Mouse (Mus musculus) hindlimb bud, embryonic 11.5 days (tissue): ENCODE results near the gene Filip1l.

Experiments
- DNase-seq: peaks from one replicate; pipeline ENCODE4 v3.0.0-alpha.2; 2012; ENCODE audit warnings: low read depth, low spot score; ENCODE audit errors: extremely low spot score

The Filip1l gene

DNA sequence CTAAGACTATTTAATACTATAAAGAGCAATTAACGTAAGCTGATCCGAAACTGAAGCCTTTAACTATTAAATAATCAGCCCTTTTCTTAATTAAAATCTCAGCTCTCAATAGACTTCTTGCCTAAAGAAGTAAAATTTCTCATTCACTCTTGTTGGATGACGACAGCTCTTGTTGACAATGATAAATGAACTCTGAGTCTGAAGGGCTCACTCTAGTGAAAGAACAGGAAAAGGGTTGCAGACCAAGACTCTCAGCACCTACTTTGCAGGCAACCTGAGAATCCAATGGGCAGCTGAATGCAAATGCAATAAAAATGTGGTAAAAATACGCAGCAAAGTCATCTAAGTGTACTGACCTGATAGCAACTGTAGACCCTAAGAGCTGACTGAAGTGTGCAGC, 172.6 kb downstream of the Filip1l start:
- no peak for DNase-seq

- no peak for DNase-seq
Observed at GRCm38 (mm10) chr16:57526893-57527292, 174.0 kb downstream of the Filip1l start.

- no peak for DNase-seq
Observed at GRCm38 (mm10) chr16:57528457-57528856, 175.6 kb downstream of the Filip1l start.

DNA sequence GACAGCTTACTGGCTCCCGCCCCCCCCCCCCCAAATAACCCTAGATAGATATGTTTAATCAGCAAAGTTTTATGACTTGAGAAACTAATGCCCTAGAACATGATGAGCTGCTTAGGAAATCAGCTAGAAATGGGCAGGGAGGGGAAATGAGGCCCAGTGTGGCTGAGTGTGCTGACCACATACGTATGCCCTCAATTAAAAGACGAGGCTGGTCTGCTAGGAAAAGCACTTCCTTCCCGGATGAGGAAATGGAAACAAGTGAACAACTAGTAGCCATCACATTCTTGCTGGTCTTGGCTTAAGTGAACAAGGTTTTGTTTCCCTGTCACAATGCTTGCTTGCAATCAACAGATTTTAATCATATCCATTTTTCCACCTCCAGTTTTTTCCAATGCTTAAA, 177.7 kb downstream of the Filip1l start:
- DNase-seq = no peak

DNA sequence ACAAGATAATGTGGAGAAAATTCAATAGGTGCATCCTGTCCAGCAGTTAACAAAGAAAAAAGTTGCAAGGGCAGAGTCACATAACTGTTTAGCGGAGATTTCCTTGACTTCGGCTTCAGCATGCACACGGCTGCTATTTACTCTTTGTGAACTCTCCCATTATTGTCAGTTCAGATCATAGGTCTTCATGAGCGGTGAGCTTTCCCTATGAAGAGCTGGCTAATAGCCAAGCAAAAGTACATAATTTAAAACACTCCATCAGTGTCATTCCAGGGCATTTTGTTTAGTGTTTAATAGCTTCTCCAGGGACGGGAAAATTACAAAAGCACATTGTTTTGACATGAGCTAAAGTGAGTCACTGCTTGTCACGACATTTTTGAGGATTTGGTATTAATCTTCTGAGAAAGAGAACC, 179.2 kb downstream of the Filip1l start:
- peak; percentile 26 for DNase-seq

DNA sequence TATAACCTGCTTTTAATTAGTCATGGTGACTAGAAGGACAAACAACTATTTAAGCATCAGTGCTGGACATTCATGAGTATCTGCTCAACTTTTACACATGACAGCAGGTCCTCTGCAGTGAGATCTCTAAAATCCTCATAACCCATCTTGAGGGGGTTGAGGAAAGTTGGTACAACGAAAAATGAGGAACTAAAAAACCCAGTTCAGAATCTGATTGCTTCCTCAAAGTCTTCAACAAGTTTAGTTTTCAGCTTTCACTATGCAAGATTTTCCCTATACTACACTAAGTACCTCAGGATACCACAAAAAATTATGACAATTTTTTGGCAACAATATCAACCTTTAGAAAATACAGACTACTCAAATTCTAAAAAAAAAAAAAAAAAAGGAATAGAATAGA, 181.5 kb downstream of the Filip1l start:
- no peak for DNase-seq

GRCm38 (mm10) chr16:57534811-57535210, 181.9 kb downstream of the Filip1l start:
- no peak for DNase-seq

DNA sequence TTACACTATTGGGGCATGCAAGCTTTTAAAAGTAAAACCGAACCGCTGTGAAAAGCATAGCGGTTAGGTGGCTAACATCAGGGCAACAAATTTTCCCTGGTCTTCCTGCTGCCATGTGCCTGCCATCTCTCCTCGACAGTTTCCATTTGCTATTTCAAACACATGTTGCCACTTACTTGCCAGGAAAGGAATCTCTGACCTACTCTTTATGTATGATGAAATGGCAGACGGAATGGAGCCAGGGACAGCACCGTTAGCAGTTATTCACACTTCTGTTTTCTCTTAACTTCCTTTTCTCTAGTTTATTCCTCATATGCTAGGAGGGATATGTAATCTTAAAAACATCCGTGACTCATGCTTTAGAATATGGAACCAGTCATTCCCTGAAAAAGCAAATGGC, 183.6 kb downstream of the Filip1l start:
- no peak for DNase-seq

GRCm38 (mm10) chr16:57543243-57543642, 190.3 kb downstream of the Filip1l start:
- DNase-seq = no peak

DNA sequence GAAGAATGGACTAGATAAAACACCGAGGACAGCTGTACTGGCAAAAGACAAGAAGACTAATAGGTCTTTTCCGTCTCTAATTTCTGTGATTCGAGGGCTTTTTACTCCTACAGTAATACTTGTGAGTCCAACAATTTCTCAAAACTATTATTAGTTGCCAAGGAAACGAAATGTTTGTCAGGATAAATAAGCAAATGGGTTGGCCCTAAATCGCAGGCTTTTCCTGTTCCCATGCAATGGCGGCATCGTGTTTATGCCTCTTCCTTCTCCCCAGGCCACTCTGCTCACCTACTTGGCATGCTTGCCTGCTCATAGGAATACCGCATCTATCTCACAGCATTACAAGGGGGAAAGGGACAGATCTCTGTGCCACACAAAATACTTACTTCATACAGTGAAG, 191.5 kb downstream of the Filip1l start:
- no peak for DNase-seq

GRCm38 (mm10) chr16:57546355-57546754, 193.5 kb downstream of the Filip1l start:
- no peak for DNase-seq

DNA sequence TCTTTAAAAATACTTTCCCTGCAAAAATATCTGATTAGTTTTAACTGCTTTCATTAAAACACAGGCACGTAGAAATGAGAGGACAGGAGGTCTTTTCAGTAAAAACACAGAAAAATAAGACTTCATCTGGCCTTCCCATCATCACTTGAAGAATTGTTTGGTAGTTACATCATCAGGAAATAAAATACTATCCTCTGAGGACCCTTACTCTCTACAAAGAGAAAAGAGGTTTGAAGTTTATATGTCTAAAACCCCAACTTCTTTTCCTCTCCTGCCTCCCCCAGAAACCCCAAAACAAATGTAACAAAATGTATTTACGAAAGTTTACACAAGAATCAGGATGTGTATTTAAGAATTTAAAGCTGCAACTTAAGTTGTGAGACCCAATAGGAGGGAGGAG, 195.7 kb downstream of the Filip1l start:
- DNase-seq = no peak

DNA sequence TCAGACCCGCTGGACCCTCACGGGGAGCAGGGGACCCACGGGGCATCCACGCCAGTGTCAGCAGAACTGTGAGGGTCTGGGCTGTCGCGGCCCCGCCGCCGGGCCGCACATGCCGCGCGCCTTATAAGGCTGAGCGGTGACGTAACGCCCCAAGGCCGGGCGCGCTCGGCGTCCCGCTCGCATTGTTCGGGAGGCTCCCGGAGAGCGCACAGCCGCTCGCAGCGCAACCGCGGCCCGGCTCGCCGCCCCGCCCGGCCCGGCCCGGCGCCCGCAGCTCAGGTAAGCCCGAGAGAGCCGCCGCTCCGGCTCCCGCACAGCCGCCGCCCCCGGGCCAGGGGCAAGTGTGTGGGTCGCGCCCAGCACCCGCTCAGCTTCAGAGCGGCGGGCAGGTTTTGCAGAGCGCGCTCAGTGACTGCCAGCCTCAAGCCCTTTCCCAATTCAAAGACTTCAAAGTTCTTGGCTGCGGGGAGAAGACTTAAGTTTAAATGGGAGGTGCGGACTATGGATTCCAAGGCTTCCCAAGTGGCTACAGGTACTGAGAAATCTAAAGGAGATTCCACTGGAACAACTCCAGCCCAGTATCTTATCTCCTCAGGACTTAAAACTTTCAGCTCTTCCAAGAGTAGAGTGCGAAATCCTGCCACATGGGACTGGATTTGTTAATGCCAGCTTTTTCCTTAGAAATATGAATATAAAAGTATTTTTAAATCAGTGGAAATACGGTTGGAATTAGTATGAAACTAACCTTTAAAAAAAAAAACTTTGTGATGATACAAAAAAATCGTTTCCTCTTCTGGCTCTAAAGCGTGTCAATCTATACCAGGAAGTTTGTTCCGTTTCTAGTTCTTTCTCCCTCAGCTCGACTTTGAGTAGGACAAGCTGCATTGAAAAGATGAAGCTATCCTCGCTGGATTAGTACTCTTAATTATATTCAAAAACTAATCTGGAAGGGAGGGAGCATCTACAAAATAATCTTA, 196.5 kb downstream of the Filip1l start:
- peak; percentile 14 for DNase-seq

DNA sequence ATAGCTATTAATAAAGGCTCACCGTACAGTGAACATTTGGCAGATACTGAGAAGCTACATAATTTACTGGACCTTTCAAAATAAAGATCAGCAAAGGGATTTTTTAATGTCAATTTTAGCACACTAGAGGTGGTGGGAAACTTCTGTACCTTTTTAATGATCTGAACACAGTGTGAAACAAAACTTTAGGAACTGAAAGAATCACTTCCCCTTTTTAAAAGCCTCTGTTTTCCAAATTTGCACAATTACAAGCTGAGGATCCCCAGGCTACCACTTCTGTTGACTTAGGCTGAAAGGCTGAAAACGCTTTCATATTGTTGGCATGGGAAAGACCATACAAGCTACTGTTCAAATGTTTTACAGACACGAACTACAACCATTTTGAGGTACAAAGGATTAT, 197.2 kb downstream of the Filip1l start:
- DNase-seq = no peak

DNA sequence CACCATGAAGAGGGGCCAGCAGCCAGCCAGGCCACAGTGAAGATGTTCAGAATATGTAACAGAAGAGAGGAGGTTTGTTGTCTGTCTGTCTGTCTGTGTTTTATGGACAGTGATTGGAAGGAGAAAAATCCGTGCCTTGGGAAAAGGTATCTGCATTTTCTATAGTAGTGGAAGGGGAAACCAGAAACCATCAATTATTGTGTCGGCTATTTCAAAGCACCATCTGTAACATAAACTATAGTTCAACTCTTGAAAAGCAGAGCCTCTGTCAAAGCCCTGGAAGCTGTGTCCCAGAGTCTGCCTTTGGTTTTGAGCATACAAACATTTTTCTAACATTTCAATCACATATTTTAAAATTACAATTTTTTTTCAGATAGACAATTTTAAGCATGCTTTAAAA, 197.9 kb downstream of the Filip1l start:
- no peak for DNase-seq

DNA sequence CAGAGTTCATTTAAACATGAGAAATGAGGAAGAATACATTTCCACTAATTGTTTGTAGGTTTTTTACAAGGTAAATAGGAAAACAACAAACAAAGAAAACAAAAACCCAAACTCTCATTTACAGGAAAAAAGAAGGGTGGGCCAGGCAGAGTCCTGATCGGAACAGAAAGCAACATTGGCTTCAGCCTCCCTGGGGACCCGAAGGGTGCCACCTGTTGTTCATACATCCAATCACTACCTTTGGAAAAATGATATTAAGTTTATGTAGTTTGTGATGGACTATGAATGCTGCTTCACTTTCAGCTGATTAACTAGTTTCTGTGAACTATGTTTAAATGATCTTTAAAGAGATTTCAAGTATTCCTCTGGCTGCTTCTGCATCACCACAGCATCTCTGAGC, 198.7 kb downstream of the Filip1l start:
- DNase-seq = no peak

GRCm38 (mm10) chr16:57552709-57553108, 199.8 kb downstream of the Filip1l start:
- DNase-seq = no peak

DNA sequence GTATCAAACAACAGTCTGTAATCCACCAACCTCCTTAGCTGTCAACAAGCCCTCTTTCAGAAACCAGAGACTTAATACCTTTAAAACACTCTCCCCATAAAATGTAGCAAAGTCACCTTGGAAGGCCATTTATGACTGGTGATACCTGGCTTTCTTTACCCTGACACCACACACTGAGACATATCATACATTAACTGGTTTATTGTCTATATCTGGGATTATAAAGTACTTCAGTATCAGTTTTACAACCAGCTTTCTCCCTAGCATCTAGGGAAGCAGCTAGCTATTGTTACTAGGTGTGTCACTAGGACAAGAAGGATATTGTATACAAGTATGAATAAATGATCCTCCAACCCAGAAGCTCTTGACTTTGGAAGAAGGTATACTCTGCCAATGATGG, 200.3 kb downstream of the Filip1l start:
- no peak for DNase-seq

GRCm38 (mm10) chr16:57554886-57555400, 202.1 kb downstream of the Filip1l start:
- no peak for DNase-seq

DNA sequence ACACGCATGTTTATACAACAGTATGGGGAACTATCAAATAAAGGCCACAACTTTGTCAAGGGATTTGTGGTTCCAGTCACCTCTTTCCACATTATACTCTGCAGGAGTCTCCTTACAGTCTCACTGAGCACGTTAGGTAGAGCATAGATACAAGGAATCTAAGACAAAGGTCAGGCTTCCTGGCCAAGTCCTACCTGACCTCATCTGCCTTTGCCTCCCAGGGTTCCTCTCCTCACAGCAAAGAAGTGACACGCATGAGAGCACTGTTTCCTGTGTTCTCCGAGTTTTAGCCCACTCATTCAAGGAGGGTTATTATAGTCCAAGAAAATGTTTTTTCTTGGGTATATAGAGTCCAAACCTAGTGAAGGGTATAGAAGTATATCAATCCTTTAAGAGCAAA, 202.8 kb downstream of the Filip1l start:
- no peak for DNase-seq

DNA sequence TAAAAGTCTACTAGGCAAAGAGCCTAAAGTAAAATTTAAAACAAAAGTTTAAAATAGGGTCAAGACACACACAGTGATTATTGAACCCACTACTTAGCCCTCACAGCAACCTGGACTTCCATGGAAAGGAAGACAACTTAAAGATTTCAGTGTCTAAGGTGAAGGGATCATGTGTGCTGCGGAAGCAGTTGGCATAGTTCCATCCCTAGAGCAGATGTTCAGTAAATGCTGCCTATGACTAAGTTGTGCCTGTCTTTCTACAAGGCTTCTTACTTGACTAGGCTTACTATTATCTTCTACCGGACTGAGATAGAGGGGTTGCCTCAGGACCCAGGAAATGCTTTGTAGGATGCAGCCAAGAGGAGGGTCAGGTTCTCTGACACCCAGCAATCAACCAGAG, 203.4 kb downstream of the Filip1l start:
- no peak for DNase-seq

DNA sequence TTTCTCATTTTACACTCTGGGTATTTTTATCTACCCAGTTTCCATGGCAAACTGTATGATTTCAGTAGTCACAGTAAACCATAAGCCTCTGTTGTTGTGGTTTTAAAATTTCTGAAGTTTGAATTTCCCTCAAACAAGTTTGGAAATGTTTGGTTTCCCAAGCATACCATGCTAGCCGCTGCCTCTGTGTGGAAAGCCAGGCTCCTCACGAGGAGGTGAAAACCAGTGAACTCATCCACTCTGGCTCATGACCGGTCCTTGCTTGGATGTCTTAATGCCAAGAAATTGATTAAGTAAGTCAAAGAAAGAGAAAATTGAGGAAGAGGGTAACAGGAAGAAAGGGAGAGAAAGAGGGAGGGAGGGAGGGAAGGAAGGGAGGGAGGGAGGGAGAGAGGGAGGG, 205.4 kb downstream of the Filip1l start:
- DNase-seq = no peak

DNA sequence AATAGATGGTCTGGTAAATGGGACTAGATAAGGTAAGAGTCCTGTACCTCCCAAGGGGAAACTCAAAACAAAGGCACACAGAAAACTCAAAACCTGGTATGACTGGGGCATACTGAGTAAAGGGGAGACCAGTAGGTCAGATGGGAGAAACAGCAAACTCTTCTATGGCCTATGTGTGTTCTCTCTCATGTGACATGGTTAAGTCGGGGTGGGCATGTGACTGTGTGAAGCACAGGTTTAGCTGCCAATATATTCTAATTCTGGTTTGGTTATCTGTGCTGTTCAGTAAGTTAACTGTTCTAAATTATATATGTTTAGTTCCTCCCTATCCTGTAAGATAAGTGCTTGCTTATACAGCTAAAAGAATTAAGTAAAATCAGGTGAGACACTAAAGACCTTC, 207.3 kb downstream of the Filip1l start:
- DNase-seq = no peak
